Mouse (Mus musculus): Measurements from ENCODE around the gene Tom1l2. TPM values are rescaled to one million over a fixed set of nuclear protein-coding genes. Genes with fewer than 3 reads are reported as not detected.

Gene Tom1l2
- polyA plus RNA-seq, 1 experiment: 1.0 TPM

DNA sequence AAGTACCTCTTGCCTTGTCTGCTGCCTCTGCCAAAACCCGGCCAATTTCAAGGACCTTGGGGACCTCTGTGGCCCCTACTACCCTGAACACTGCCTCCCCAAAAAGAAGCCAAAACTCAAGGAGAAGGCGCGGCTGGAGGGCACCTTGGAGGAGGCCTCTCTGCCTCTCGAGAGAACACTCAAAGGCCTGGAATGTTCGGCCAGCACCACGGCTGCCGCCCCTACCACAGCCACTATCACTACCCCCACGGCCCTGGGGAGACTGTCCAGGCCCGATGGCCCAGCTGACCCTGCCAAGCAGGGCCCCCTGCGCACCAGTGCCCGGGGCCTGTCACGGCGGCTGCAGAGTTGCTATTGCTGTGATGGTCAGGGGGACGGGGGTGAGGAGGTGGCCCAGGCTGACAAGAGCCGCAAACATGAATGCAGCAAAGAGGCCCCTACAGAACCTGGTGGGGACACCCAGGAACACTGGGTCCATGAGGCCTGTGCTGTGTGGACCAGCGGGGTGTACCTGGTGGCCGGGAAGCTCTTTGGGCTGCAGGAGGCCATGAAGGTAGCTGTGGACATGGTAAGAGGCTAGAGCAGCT, 162.6 kb downstream of the Tom1l2 start:
- H3K4me3 ChIP-seq (replicated peaks): no peak overlapping the region
- H3K27me3 ChIP-seq (ENCODE audit: control insufficient read depth): no peaks in the 10 kb centered on the region
- H3K4me1 ChIP-seq (ENCODE audit: control insufficient read depth): peaks cover 13% of the 10 kb centered on the region
- H3K9me3 ChIP-seq (ENCODE audit: control insufficient read depth, low read length): peaks cover 9% of the 10 kb centered on the region
- TF ChIP-seq GATA1 (IDR thresholded peaks at IDR 0.05; ENCODE audit: low read length): no peak
- no peak for TF ChIP-seq TAL1 (IDR thresholded peaks at IDR 0.05; ENCODE audit: low read length)
- H3K36me3 ChIP-seq (ENCODE audit: control insufficient read depth): peaks cover 77% of the 10 kb centered on the region

DNA sequence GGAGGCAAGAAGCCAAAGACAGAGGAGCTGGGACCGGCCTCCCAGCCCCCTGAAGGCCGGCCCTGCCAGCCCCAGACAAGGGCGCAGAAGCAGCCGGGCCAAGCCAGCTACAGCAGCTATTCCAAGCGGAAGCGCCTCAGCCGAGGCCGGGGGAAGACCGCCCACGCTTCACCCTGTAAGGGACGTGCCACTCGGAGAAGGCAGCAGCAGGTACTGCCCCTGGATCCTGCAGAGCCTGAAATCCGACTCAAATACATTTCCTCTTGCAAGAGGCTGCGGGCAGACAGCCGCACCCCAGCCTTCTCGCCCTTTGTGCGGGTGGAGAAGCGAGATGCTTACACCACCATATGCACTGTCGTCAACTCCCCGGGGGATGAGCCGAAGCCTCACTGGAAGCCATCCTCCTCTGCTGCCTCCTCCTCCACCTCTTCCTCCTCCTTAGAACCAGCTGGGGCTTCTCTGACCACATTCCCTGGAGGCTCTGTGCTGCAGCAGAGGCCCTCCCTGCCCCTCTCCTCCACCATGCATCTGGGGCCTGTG, 163.1 kb downstream of the Tom1l2 start:
- Histone ChIP-seq H3K9me3 (ENCODE audit: control insufficient read depth, low read length) (peaks cover 3% of the 10 kb centered on the region; the same call in 1 of the 2 replicates), H3K4me3 (replicated peaks) (no peak overlapping the region), H3K36me3 (ENCODE audit: control insufficient read depth) (peaks cover 73% of the 10 kb centered on the region), H3K4me1 (ENCODE audit: control insufficient read depth) (peaks cover 19% of the 10 kb centered on the region), H3K27me3 (ENCODE audit: control insufficient read depth) (no peaks in the 10 kb centered on the region)
- no peak for TF ChIP-seq TAL1 (IDR thresholded peaks at IDR 0.05; ENCODE audit: low read length)
- TF ChIP-seq GATA1 (IDR thresholded peaks at IDR 0.05; ENCODE audit: low read length): no peak

DNA sequence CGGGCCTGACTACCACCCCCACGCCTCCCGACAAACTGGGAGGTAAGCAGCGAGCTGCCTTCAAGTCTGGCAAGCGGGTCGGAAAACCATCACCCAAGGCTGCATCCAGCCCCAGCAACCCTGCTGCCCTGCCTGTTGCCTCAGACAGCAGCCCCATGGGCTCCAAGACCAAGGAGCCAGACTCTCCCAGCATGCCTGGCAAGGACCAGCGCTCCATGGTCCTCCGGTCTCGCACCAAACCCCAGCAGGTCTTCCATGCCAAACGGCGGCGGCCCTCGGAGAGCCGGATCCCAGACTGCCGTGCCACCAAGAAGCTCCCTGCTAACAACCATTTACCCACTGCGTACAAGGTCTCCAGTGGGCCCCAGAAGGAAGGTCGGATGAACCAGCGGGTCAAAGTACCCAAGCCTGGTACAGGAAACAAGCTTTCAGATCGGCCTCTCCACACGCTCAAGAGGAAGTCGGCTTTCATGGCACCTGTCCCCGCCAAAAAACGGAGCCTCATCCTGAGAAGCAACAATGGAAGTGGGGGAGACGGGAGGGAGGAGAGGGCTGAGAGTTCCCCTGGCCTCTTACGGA, 164.3 kb downstream of the Tom1l2 start:
- Histone ChIP-seq H3K4me3 (replicated peaks) (no peak overlapping the region), H3K36me3 (ENCODE audit: control insufficient read depth) (peaks cover 67% of the 10 kb centered on the region), H3K9me3 (ENCODE audit: control insufficient read depth, low read length) (no peaks in the 10 kb centered on the region), H3K4me1 (ENCODE audit: control insufficient read depth) (peaks cover 31% of the 10 kb centered on the region), H3K27me3 (ENCODE audit: control insufficient read depth) (no peaks in the 10 kb centered on the region)
- TF ChIP-seq GATA1 (IDR thresholded peaks at IDR 0.05; ENCODE audit: low read length): no peak
- no peak for TF ChIP-seq TAL1 (IDR thresholded peaks at IDR 0.05; ENCODE audit: low read length)

DNA sequence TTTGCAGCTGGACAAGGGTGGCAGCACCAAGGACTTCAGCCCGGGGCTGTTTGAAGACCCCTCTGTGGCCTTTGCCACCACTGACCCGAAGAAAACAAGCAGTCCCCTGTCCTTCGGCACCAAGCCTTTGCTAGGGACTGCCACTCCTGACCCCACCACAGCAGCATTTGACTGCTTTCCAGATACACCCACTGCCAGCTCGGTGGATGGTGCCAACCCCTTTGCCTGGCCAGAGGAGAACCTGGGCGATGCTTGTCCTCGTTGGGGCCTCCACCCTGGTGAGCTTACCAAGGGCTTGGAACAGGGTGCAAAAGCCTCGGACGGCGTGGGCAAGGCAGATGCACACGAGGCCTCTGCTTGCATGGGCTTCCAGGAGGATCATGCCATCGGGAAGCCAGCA, 165.6 kb downstream of the Tom1l2 start:
- H3K36me3 ChIP-seq (ENCODE audit: control insufficient read depth): peaks cover 67% of the 10 kb centered on the region
- no peak for TF ChIP-seq TAL1 (IDR thresholded peaks at IDR 0.05; ENCODE audit: low read length)
- no peak for TF ChIP-seq GATA1 (IDR thresholded peaks at IDR 0.05; ENCODE audit: low read length)
- no peak overlapping the region for H3K4me3 ChIP-seq (replicated peaks)
- H3K27me3 ChIP-seq (ENCODE audit: control insufficient read depth): no peaks in the 10 kb centered on the region
- peaks cover 39% of the 10 kb centered on the region for H3K4me1 ChIP-seq (ENCODE audit: control insufficient read depth)
- H3K9me3 ChIP-seq (ENCODE audit: control insufficient read depth, low read length): no peaks in the 10 kb centered on the region

DNA sequence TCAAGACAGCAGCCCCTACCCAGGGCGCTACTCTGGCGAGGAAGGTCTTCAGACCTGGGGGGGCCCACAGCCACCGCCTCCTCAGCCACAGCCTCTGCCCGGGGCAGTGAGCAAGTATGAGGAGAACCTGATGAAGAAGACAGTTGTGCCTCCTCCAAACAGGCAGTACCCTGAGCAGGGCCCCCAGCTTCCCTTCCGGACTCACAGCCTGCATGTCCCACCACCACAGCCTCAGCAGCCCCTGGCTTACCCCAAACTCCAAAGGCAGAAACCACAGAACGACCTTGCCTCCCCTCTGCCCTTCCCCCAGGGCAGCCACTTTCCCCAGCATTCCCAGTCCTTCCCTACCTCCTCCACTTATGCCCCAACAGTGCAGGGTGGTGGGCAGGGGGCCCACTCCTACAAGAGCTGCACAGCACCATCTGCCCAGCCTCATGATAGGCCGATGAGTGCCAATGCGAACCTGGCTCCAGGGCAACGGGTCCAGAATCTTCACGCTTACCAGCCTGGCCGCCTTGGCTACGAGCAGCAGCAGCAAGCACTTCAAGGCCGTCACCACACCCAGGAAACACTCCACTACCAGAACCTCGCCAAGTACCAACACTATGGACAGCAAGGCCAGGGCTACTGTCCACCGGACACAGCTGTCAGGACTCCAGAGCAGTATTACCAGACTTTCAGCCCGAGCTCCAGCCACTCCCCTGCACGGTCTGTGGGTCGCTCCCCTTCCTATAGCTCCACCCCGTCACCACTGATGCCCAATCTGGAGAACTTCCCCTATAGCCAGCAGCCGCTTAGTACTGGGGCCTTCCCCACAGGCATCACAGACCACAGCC, 167.1 kb downstream of the Tom1l2 start:
- peaks cover 57% of the 10 kb centered on the region for H3K36me3 ChIP-seq (ENCODE audit: control insufficient read depth)
- no peaks in the 10 kb centered on the region for H3K27me3 ChIP-seq (ENCODE audit: control insufficient read depth)
- H3K9me3 ChIP-seq (ENCODE audit: control insufficient read depth, low read length): no peaks in the 10 kb centered on the region
- no peak overlapping the region for H3K4me3 ChIP-seq (replicated peaks)
- TF ChIP-seq TAL1 (IDR thresholded peaks at IDR 0.05; ENCODE audit: low read length): no peak
- TF ChIP-seq GATA1 (IDR thresholded peaks at IDR 0.05; ENCODE audit: low read length): no peak
- peaks cover 53% of the 10 kb centered on the region for H3K4me1 ChIP-seq (ENCODE audit: control insufficient read depth)

DNA sequence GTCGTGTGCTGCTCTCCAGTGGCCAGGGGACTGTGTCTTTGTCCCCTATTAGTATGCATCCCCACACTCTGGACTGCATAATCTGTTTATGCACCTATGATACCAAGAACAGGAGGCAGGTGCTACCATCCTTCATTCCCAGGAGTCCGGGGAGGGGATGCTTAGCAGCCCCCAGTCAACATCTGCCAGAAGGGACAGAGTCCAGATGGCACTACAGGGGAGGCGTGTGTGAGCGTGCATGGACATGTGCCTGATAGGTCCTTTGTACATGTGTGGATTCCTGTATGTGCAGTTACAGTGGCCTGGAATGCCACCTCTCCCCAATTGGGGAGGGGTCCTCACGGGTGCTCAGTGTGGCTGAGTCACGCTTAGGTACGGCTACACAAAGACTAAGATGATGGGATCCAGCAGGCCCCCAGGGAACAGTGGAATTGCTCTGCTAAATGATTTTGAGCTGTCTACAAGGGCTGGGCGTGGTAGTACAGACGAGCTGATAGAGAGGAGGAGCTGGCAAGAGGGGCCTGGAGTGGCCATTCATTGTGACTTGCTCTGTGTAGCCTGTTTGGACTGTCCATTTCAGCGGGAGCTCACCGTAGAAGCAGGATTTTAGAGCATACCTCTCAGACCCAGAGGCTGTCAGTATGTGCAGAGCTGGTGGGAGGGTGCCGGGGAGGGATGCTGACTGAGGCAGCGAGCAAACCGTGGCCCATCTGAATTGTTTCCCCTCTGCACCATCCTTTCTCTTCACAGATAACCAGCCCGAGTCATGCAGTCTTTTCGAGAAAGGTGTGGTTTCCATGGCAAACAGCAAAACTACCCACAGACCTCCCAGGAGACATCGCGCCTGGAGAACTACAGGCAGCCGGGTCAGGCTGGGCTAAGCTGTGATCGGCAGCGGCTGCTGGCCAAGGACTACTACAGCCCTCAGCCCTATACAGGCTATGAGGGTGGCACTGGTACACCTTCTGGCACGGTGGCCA, 168.1 kb downstream of the Tom1l2 start:
- no peak overlapping the region for H3K4me3 ChIP-seq (replicated peaks)
- H3K9me3 ChIP-seq (ENCODE audit: control insufficient read depth, low read length): no peaks in the 10 kb centered on the region
- no peaks in the 10 kb centered on the region for H3K27me3 ChIP-seq (ENCODE audit: control insufficient read depth)
- H3K4me1 ChIP-seq (ENCODE audit: control insufficient read depth): peaks cover 62% of the 10 kb centered on the region
- H3K36me3 ChIP-seq (ENCODE audit: control insufficient read depth): peaks cover 51% of the 10 kb centered on the region
- TF ChIP-seq GATA1 (IDR thresholded peaks at IDR 0.05; ENCODE audit: low read length) (no peak), TAL1 (IDR thresholded peaks at IDR 0.05; ENCODE audit: low read length) (no peak)

DNA sequence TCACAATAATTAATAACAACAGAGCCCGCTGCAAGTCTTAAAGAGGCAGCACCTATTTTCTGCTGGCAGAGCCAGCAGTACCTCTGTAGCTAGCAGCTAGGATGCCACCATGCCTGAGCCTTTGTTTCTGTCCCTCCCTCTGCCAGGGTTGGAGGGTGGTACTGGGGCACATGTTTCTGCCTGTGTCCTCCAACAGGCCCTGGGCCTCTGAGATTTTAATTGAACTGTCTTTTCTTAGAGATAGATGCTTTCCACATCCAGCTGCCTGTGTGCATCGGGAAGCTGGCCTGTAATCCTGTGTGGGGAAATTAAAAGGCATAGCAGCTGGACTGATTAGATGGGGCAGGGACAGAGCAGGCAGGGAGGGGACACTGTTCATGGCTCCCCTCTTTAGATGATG, 170.0 kb downstream of the Tom1l2 start:
- Histone ChIP-seq H3K27me3 (ENCODE audit: control insufficient read depth) (peaks cover 3% of the 10 kb centered on the region), H3K9me3 (ENCODE audit: control insufficient read depth, low read length) (no peaks in the 10 kb centered on the region), H3K4me3 (replicated peaks) (no peak overlapping the region), H3K36me3 (ENCODE audit: control insufficient read depth) (peaks cover 32% of the 10 kb centered on the region), H3K4me1 (ENCODE audit: control insufficient read depth) (peaks cover 72% of the 10 kb centered on the region)
- TF ChIP-seq GATA1 (IDR thresholded peaks at IDR 0.05; ENCODE audit: low read length): no peak
- TF ChIP-seq TAL1 (IDR thresholded peaks at IDR 0.05; ENCODE audit: low read length): no peak

DNA sequence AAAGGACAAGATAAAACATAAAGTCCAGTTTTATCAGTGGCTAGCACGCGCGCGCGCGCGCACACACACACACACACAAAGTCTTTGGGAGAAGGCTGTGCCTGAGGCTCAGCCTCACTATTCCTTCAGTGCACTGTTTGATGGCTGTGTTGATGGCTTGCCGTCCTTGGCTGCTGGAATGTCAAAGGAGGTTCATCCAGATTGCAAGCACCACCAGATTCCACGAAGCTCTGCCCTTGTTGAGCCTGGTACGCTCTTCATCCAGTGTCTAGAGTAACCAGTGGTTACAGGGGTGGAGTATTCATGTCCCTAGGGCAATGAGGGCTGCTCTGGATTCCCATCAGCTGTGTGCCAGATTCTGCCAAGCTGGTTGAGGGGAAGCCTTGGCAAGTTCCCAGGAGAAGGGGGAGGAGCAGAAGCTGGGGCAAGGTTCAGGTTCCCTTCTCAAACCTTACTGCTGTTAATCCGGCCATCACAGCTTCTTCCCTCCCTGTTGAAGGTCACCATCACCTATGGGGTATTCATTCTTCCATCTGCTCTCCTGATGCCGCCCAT, 170.5 kb downstream of the Tom1l2 start:
- TF ChIP-seq GATA1 (IDR thresholded peaks at IDR 0.05; ENCODE audit: low read length): no peak
- no peak for TF ChIP-seq TAL1 (IDR thresholded peaks at IDR 0.05; ENCODE audit: low read length)
- peaks cover 77% of the 10 kb centered on the region for H3K4me1 ChIP-seq (ENCODE audit: control insufficient read depth)
- H3K27me3 ChIP-seq (ENCODE audit: control insufficient read depth): peaks cover 8% of the 10 kb centered on the region
- peaks cover 27% of the 10 kb centered on the region for H3K36me3 ChIP-seq (ENCODE audit: control insufficient read depth)
- H3K9me3 ChIP-seq (ENCODE audit: control insufficient read depth, low read length): no peaks in the 10 kb centered on the region
- no peak overlapping the region for H3K4me3 ChIP-seq (replicated peaks)
